Mouse (Mus musculus) neural tube, embryonic 14.5 days (tissue): ENCODE results near the gene Sestd1. TPM values are rescaled to one million over a fixed set of nuclear protein-coding genes. Genes with fewer than 3 reads are reported as not detected.

Source experiments
- ATAC-seq: fragments of 200-750 bp; cut with Nextera tagmentation; 2 replicates; pipeline ENCODE4 v1.8.0; 2017; ENCODE audit warnings: low read depth, mild to moderate bottlenecking, moderate TSS enrichment, moderate library complexity
- H3K27ac ChIP-seq: fragments of 300-500 bp; sonication (generic); 2 replicates; pipeline ENCODE4 v1.5.1; 2014; ENCODE audit warnings: low read depth, mild to moderate bottlenecking, control low read depth, low read length, moderate library complexity, mixed read lengths
- H3K27me3 ChIP-seq: fragments of 300-500 bp; sonication (generic); 2 replicates; pipeline ENCODE4 v1.6.1; 2014; ENCODE audit warnings: low read length; ENCODE audit not compliant: control insufficient read depth, insufficient read depth
- H3K36me3 ChIP-seq: fragments of 300-500 bp; sonication (generic); 2 replicates; pipeline ENCODE4 v1.6.1; 2014; ENCODE audit warnings: low read length, mixed read lengths; ENCODE audit not compliant: control insufficient read depth, insufficient read depth
- H3K4me1 ChIP-seq: fragments of 300-500 bp; sonication (generic); 2 replicates; pipeline ENCODE4 v1.6.1; 2014; ENCODE audit warnings: low read length; ENCODE audit not compliant: control insufficient read depth, insufficient read depth
- H3K4me2 ChIP-seq: fragments of 300-500 bp; sonication (generic); 2 replicates; pipeline ENCODE4 v1.6.1; 2014; ENCODE audit warnings: mild to moderate bottlenecking, low read depth, low read length, control low read depth
- H3K4me3 ChIP-seq: fragments of 300-500 bp; sonication (generic); 2 replicates; pipeline ENCODE4 v1.5.1; 2014; ENCODE audit warnings: low read depth, low read length, control low read depth, mixed read lengths
- H3K9ac ChIP-seq: fragments of 300-500 bp; sonication (generic); replicated peaks from 2 replicates; pipeline ENCODE4 v1.6.1; 2014; ENCODE audit warnings: low read depth, mild to moderate bottlenecking, control low read depth, low read length, mixed read lengths
- H3K9me3 ChIP-seq: fragments of 300-500 bp; sonication (generic); 2 replicates; pipeline ENCODE4 v1.6.1; 2016; ENCODE audit warnings: low read length; ENCODE audit not compliant: control insufficient read depth
- WGBS: fragments of 180-500 bp; shearing (Covaris S2); extraction: QIAGEN DNeasy Blood & Tissue Kit; methylation state at CpG from one replicate; pipeline ENCODE4 v1.1.7; 2014; 5-methylcytosine and 5-hydroxymethylcytosine counted together
- polyA plus RNA-seq: library from polyadenylated mRNA; unstranded; fragments of >200 nt; fragmentation: Nextera tagmentation; extraction: Ambion mirVana; gene quantifications from 2 replicates; pipeline ENCODE4 v1.2.1, GENCODE M21; 2014

Sestd1 gene
- polyA plus RNA-seq, 1 experiment from 2014 or later, result 49.0 TPM

DNA sequence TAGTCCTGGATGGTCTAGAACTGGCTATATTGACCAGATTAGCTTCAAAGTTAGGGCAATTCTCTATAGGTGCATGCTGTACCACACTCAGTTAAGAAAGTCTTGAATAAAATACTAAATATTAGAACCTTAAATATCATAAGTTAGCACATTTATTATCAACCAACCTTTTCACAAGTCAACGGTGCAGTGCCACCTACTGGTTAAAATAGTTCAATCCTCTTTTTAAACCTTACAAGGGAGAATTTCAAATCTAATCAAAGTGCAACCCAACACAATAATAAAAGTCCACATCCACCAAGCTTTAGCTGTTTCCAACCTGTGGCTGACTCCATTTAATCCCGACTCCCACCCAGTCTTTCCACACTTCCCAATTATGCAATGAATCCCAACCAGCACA, 76.5 kb downstream of the Sestd1 start:
- ATAC-seq, result no peak
- Histone ChIP-seq H3K9ac (no peak overlapping the region), H3K27ac (no peak overlapping the region), H3K9me3 (no peaks in the 10 kb centered on the region), H3K36me3 (peaks cover 8% of the 10 kb centered on the region; the same call in 1 of the 2 replicates), H3K4me2 (no peak overlapping the region), H3K4me3 (no peak overlapping the region), H3K4me1 (no peaks in the 10 kb centered on the region), H3K27me3 (no peaks in the 10 kb centered on the region)
- whole genome bisulfite sequencing, result 74% methylated on average over 2 of the region's 2 CpGs

DNA sequence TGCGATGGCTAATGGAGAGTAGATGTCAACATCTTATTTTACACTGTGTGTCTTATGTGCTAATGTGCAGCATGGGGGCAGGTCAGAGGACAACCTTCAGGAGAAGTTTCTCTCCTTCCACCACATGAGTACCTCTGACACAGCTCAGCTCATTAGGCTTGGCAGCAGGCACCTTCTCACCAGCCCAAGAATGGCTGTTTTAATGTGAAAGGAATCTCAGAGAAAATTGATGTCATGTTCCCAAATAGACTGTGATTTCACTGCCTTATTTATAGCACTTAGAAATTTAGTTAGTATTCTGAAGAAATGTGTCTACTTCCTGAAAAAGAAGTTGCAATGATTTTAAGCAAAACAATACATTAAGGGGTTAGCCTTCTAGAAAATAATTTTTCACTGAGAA, 78.5 kb downstream of the Sestd1 start:
- Histone ChIP-seq H3K4me2 (no peak overlapping the region), H3K9ac (no peak overlapping the region), H3K9me3 (no peaks in the 10 kb centered on the region), H3K4me3 (no peak overlapping the region), H3K36me3 (peaks cover 4% of the 10 kb centered on the region; the same call in 1 of the 2 replicates), H3K4me1 (no peaks in the 10 kb centered on the region), H3K27me3 (no peaks in the 10 kb centered on the region), H3K27ac (no peak overlapping the region)
- 100% methylated on average over 1 of the region's 1 CpGs for whole genome bisulfite sequencing
- ATAC-seq, result no peak

DNA sequence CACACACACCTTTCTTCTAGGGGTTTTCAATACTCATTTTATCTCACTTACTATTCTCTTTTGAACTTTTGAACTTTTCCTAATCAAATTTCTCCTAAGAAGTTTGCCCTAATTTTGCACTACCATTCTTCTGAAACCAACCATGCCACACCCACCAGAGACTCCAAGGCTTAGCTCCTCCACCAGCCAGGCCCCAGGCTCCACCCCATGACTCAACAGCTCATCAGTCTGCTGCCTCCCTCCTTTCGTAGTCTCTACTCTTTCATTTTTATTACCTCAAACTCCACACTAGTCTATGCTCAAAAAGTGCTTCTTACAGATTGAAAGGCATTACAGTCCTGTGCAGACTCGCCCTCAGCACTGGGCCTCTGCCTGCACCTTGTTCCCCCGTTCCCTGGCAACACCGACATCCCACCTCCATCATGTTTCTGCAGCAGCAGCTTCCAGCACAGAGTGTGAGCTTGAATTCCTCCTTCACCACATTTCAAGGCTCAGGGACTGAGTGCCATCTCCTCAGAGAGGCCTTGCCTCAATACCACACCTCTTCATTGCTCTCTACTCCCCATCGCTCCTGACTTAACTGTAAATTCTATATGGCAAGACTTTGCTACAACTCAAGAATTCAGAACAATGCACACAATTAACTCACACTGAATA, 79.3 kb downstream of the Sestd1 start:
- no peak overlapping the region for H3K27ac ChIP-seq
- H3K9ac ChIP-seq, result no peak overlapping the region
- WGBS, result 87% methylated on average over 5 of the region's 5 CpGs
- H3K36me3 ChIP-seq, result peaks cover 2% of the 10 kb centered on the region; the same call in 1 of the 2 replicates
- no peaks in the 10 kb centered on the region for H3K9me3 ChIP-seq
- ATAC-seq, result no peak
- H3K27me3 ChIP-seq, result no peaks in the 10 kb centered on the region
- H3K4me3 ChIP-seq, result no peak overlapping the region
- no peak overlapping the region for H3K4me2 ChIP-seq
- no peaks in the 10 kb centered on the region for H3K4me1 ChIP-seq

DNA sequence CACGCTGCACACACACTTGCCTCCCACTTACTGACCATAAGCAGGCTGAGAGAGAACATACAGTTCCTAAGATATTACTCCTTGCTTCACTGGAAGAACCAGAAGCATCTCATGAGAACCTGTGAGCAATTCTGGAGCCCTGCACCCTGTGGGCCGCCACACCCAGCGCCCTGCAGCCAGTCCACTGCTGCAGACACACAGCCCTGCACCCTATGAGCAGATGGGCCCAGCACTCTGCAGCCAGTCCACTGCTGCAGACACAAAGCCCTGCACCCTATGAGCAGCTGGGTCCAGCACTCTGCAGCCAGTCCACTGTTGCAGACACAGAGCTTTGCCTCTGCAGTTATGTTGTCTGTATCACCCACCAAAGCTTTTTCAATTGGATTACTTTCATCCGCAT, 80.0 kb downstream of the Sestd1 start:
- no peaks in the 10 kb centered on the region for H3K4me1 ChIP-seq
- 93% methylated on average over 4 of the region's 4 CpGs for WGBS
- no peaks in the 10 kb centered on the region for H3K36me3 ChIP-seq
- H3K27ac ChIP-seq, result no peak overlapping the region
- no peak overlapping the region for H3K4me3 ChIP-seq
- no peak for ATAC-seq
- no peak overlapping the region for H3K4me2 ChIP-seq
- no peaks in the 10 kb centered on the region for H3K27me3 ChIP-seq
- H3K9ac ChIP-seq, result no peak overlapping the region
- H3K9me3 ChIP-seq, result no peaks in the 10 kb centered on the region

DNA sequence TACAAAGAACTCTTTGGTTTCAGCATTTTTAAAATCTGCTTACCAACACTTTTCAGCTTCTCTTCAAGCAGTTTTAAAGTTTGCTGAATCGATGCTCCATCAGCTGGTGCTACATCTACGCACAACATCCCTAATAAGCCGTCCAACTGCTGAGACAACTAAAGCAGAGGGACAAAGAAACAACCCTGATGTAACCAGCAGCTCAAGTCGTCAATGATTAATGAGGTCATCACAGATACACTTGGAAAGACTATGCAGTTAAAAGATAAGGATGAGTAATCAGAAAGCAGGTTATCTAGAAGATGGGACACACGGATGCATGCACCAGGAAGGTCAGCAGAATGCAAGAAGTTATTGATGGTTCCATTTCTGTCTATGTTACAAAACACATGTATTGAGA, 82.1 kb downstream of the Sestd1 start:
- ATAC-seq, result no peak
- H3K36me3 ChIP-seq, result 0 out of 2 replicates have a peak, but pooled peaks cover 7% of the 10 kb centered on the region
- no peaks in the 10 kb centered on the region for H3K27me3 ChIP-seq
- no peak overlapping the region for H3K4me2 ChIP-seq
- no peak overlapping the region for H3K9ac ChIP-seq
- 84% methylated on average over 5 of the region's 5 CpGs for WGBS
- H3K4me3 ChIP-seq, result no peak overlapping the region
- no peaks in the 10 kb centered on the region for H3K9me3 ChIP-seq
- no peaks in the 10 kb centered on the region for H3K4me1 ChIP-seq
- no peak overlapping the region for H3K27ac ChIP-seq

DNA sequence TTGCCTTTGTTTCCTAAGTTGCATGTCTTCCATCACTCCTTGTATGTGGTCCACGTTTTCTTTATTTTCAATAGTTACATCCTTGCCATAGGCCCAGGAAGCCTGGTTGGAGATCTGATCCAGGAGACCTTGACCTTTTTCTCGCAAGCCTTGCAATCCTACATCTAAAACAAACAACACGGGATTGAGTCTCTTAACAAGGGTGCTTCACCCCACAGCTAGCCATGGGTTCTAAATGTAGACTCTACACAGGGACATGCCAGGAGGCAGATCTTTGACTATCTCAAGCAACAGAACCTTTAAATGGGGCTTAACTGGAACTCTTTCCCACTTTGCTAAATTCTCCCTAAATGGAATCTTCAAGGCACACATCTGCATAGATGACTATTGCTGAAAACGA, 83.6 kb downstream of the Sestd1 start:
- Histone ChIP-seq H3K27ac (no peak overlapping the region), H3K4me2 (no peak overlapping the region), H3K9me3 (no peaks in the 10 kb centered on the region), H3K9ac (no peak overlapping the region), H3K4me3 (no peak overlapping the region), H3K4me1 (no peaks in the 10 kb centered on the region), H3K36me3 (0 out of 2 replicates have a peak, but pooled peaks cover 7% of the 10 kb centered on the region), H3K27me3 (no peaks in the 10 kb centered on the region)
- no peak for ATAC-seq
- WGBS, result 90% methylated on average over 4 of the region's 4 CpGs

DNA sequence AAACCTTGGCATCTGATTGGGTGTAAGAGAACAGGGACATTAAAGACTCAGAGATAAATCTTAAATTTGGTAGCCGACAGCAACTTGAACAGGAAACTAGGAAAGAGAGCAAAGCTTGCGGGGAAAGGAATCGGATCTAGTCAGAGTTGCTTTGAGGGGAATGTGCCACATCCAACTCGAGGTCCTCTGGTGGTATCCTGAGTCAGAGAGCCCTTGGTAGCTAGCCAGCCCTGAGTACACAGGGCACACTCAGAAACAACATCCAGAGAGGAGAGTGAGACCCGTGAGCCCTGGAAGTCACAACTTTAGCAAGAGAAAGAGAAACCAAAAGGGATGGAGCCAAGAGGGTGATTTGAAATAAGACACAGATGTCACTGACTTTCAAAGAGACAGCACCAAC, 85.3 kb downstream of the Sestd1 start:
- no peaks in the 10 kb centered on the region for H3K9me3 ChIP-seq
- H3K4me3 ChIP-seq, result no peak overlapping the region
- no peak overlapping the region for H3K27ac ChIP-seq
- H3K27me3 ChIP-seq, result no peaks in the 10 kb centered on the region
- ATAC-seq, result no peak
- no peak overlapping the region for H3K9ac ChIP-seq
- peaks cover 20% of the 10 kb centered on the region; the same call in 1 of the 2 replicates for H3K36me3 ChIP-seq
- H3K4me1 ChIP-seq, result no peaks in the 10 kb centered on the region
- H3K4me2 ChIP-seq, result no peak overlapping the region
- 94% methylated on average over 5 of the region's 5 CpGs for WGBS

DNA sequence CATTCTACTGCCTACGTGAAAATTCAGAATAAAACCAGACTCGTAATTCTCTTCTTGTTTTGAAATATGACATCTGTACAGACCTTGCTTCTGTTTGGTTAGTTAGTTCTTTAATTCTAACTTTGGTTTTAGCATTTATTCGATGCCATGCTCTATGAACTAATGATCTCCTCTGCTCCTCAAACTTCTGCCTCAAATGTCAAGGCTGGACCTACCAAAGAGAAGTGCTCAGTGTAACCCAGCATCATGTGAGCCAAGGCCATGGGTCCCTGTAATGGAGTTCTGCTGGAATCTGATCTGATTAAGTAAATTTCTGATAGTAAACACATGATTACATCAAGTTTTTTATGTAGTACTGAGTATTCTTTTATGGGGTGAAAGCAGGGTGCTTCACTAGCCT, 88.6 kb downstream of the Sestd1 start:
- no peak for ATAC-seq
- H3K36me3 ChIP-seq, result peaks cover 26% of the 10 kb centered on the region; the same call in 1 of the 2 replicates
- WGBS, result 94% methylated on average over 3 of the region's 3 CpGs

DNA sequence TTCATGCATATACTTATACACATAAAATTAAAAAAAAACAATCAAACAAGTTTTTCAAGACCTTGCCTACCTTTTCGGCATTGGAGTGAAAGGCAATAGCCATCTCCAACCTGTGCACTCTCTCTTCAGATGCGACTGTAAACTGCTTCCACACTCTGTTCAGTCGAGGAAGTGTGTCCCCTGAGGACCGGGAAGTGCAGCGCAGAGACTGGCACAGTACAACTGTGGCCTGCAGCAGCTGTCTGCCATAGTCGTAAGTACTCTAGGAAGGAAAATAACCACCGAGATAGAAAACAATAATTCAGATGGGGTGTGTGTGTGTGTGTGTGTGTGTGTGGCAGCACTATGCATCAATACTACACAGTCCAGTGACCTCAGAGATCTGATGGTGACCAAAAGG, 89.5 kb downstream of the Sestd1 start:
- H3K4me3 ChIP-seq, result no peak overlapping the region
- no peaks in the 10 kb centered on the region for H3K27me3 ChIP-seq
- H3K36me3 ChIP-seq, result peaks cover 26% of the 10 kb centered on the region; the same call in 1 of the 2 replicates
- 79% methylated on average over 7 of the region's 7 CpGs for WGBS
- H3K4me1 ChIP-seq, result no peaks in the 10 kb centered on the region
- ATAC-seq, result peak; percentile 58; the same call in 1 of the 2 replicates
- no peak overlapping the region for H3K9ac ChIP-seq
- no peaks in the 10 kb centered on the region for H3K9me3 ChIP-seq
- no peak overlapping the region for H3K27ac ChIP-seq
- H3K4me2 ChIP-seq, result no peak overlapping the region

More for the DNA sequence above, 88.6 kb downstream of the Sestd1 start:
- Histone ChIP-seq H3K4me3 (no peak overlapping the region), H3K27ac (no peak overlapping the region), H3K4me1 (no peaks in the 10 kb centered on the region), H3K27me3 (no peaks in the 10 kb centered on the region), H3K9me3 (no peaks in the 10 kb centered on the region), H3K9ac (no peak overlapping the region), H3K4me2 (no peak overlapping the region)
